Mouse (Mus musculus): Measurements from ENCODE around the gene Vps36. TPM values are rescaled to one million over a fixed set of nuclear protein-coding genes. Genes with fewer than 3 reads are reported as not detected.

Gene Vps36
- polyA plus RNA-seq, 1 experiment from 2014 or later: 29.4 TPM

GRCm38 (mm10) chr8:22249080-22249479 lies 56.5 kb downstream of the Vps36 start:
- H3K4me2 ChIP-seq (replicated peaks; ENCODE audit: low read depth): no peak overlapping the region
- H3K27me3 ChIP-seq (ENCODE audit: control insufficient read depth, insufficient read depth, low read length): no peaks in the 10 kb centered on the region
- no peak overlapping the region for H3K27ac ChIP-seq (replicated peaks)
- H3K9me3 ChIP-seq (ENCODE audit: control insufficient read depth, low read length): no peaks in the 10 kb centered on the region
- no peak for DNase-seq (ENCODE audit: low spot score)
- H3K36me3 ChIP-seq (ENCODE audit: control insufficient read depth, insufficient read depth, low read length): no peaks in the 10 kb centered on the region
- TF ChIP-seq CTCF (IDR thresholded peaks at IDR 0.05; ENCODE audit: low read depth): no peak
- no peak for TF ChIP-seq EP300 (optimal IDR thresholded peaks at IDR 0.05)
- no peak overlapping the region for H3K4me3 ChIP-seq (ENCODE audit: low read depth, low read length)
- no peaks in the 10 kb centered on the region for H3K4me1 ChIP-seq (replicated peaks; ENCODE audit: control insufficient read depth, insufficient read depth)
- 67% methylated on average over 9 of the region's 9 CpGs for WGBS
- ATAC-seq (ENCODE audit: low FRiP score, low TSS enrichment): no peak
- H3K9ac ChIP-seq (ENCODE audit: low read length): no peak overlapping the region

DNA sequence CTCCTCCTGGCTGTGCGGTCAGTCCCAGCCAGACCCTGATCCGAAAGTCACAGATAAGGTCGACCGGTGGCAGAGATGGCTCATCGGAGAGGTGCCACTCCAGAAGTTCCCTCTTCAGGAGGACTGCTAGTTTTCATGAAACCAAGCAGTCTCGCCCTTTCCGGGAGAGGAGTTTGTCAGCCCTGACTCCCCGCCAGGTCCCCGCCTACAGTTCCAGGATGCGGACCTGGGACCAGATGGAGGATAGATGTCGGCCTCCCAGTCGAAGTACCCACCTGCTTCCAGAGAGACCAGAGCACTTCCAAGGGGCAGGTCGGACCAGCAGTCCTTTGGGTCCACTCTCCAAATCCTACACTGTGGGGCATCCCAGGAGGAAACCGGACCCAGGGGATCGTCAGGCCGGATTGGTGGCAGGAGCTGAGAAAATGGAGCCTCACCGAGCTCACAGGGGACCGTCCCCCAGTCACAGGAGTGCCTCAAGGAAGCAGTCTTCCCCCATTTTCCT lies 66.4 kb downstream of the Vps36 start:
- Histone ChIP-seq H3K4me1 (replicated peaks; ENCODE audit: control insufficient read depth, insufficient read depth) (no peaks in the 10 kb centered on the region), H3K9me3 (ENCODE audit: control insufficient read depth, low read length) (no peaks in the 10 kb centered on the region), H3K9ac (ENCODE audit: low read length) (no peak overlapping the region), H3K4me3 (ENCODE audit: low read depth, low read length) (no peak overlapping the region), H3K27ac (replicated peaks) (no peak overlapping the region), H3K36me3 (ENCODE audit: control insufficient read depth, insufficient read depth, low read length) (no peaks in the 10 kb centered on the region), H3K27me3 (ENCODE audit: control insufficient read depth, insufficient read depth, low read length) (no peaks in the 10 kb centered on the region), H3K4me2 (replicated peaks; ENCODE audit: low read depth) (no peak overlapping the region)
- 80% methylated on average over 18 of the region's 18 CpGs for WGBS
- ATAC-seq (ENCODE audit: low FRiP score, low TSS enrichment): no peak
- no peak for TF ChIP-seq CTCF (IDR thresholded peaks at IDR 0.05; ENCODE audit: low read depth)
- no peak for DNase-seq (ENCODE audit: low spot score)

GRCm38 (mm10) chr8:22259531-22259930 lies 66.9 kb downstream of the Vps36 start:
- WGBS: 81% methylated on average over 12 of the region's 12 CpGs

GRCm38 (mm10) chr8:22260091-22260722 lies 67.6 kb downstream of the Vps36 start:
- Histone ChIP-seq H3K36me3 (ENCODE audit: control insufficient read depth, insufficient read depth, low read length) (no peaks in the 10 kb centered on the region), H3K9me3 (ENCODE audit: control insufficient read depth, low read length) (no peaks in the 10 kb centered on the region), H3K4me3 (ENCODE audit: low read depth, low read length) (no peak overlapping the region), H3K4me1 (replicated peaks; ENCODE audit: control insufficient read depth, insufficient read depth) (no peaks in the 10 kb centered on the region), H3K4me2 (replicated peaks; ENCODE audit: low read depth) (no peak overlapping the region), H3K27me3 (ENCODE audit: control insufficient read depth, insufficient read depth, low read length) (no peaks in the 10 kb centered on the region), H3K27ac (replicated peaks) (no peak overlapping the region), H3K9ac (ENCODE audit: low read length) (no peak overlapping the region)
- ATAC-seq (ENCODE audit: low FRiP score, low TSS enrichment): peak; percentile 30
- TF ChIP-seq CTCF (IDR thresholded peaks at IDR 0.05; ENCODE audit: low read depth) (no peak), EP300 (optimal IDR thresholded peaks at IDR 0.05) (no peak)
- WGBS: 18% methylated on average over 9 of the region's 9 CpGs
- DNase-seq (ENCODE audit: low spot score): no peak

More at GRCm38 (mm10) chr8:22259531-22259930, 66.9 kb downstream of the Vps36 start:
- H3K9me3 ChIP-seq (ENCODE audit: control insufficient read depth, low read length): no peaks in the 10 kb centered on the region
- H3K9ac ChIP-seq (ENCODE audit: low read length): no peak overlapping the region
- H3K4me3 ChIP-seq (ENCODE audit: low read depth, low read length): no peak overlapping the region
- no peaks in the 10 kb centered on the region for H3K36me3 ChIP-seq (ENCODE audit: control insufficient read depth, insufficient read depth, low read length)
- ATAC-seq (ENCODE audit: low FRiP score, low TSS enrichment) (no peak), DNase-seq (ENCODE audit: low spot score) (no peak)
- H3K27me3 ChIP-seq (ENCODE audit: control insufficient read depth, insufficient read depth, low read length): no peaks in the 10 kb centered on the region
- no peak overlapping the region for H3K4me2 ChIP-seq (replicated peaks; ENCODE audit: low read depth)
- no peaks in the 10 kb centered on the region for H3K4me1 ChIP-seq (replicated peaks; ENCODE audit: control insufficient read depth, insufficient read depth)
- H3K27ac ChIP-seq (replicated peaks): no peak overlapping the region
- TF ChIP-seq CTCF (IDR thresholded peaks at IDR 0.05; ENCODE audit: low read depth) (no peak), EP300 (optimal IDR thresholded peaks at IDR 0.05) (no peak)

DNA sequence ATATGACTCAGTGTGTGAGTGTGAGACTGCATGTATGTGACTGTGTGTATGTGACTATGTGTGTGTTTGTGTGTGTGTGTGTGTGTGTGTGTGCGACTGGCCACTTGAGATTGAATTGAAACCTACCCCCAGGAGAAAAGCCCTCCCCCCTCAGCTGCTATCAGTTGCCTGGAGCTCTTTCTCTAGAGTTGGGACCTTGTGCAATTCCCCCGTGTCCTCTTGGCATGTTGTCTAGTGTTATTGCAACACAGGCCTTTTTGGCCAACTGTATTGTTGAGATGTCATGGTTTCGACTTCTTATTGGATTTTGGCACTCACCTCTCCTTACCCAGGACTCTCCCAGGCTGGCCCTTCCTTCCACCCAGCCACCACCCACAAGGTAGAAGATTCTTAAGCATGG lies 69.7 kb downstream of the Vps36 start:
- 84% methylated on average over 3 of the region's 3 CpGs for WGBS
- Histone ChIP-seq H3K4me3 (ENCODE audit: low read depth, low read length) (no peak overlapping the region), H3K4me1 (replicated peaks; ENCODE audit: control insufficient read depth, insufficient read depth) (no peaks in the 10 kb centered on the region), H3K36me3 (ENCODE audit: control insufficient read depth, insufficient read depth, low read length) (no peaks in the 10 kb centered on the region), H3K9me3 (ENCODE audit: control insufficient read depth, low read length) (no peaks in the 10 kb centered on the region), H3K4me2 (replicated peaks; ENCODE audit: low read depth) (no peak overlapping the region), H3K27me3 (ENCODE audit: control insufficient read depth, insufficient read depth, low read length) (no peaks in the 10 kb centered on the region), H3K9ac (ENCODE audit: low read length) (no peak overlapping the region), H3K27ac (replicated peaks) (no peak overlapping the region)
- DNase-seq (ENCODE audit: low spot score): no peak
- no peak for TF ChIP-seq CTCF (IDR thresholded peaks at IDR 0.05; ENCODE audit: low read depth)
- TF ChIP-seq EP300 (optimal IDR thresholded peaks at IDR 0.05): no peak
- ATAC-seq (ENCODE audit: low FRiP score, low TSS enrichment): no peak

DNA sequence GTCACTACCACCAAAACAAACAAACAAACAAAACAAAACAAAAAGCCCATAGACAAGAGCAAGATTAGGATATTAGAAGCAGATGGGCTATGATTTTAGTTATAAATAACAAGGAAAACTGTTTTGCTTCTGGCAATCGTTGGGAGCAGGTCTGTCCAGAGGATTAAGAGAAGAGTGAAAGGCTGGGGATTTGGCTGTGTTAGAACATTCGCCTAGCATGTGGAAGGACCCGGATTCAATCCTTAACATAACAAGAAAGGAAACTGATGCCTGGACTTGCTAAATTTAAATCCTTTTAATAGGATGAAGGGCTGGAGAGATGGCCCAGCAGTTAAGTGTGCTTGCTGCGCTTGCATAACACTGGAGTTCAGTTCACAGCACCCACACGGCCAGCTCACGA lies 71.7 kb downstream of the Vps36 start:
- 75% methylated on average over 6 of the region's 6 CpGs for WGBS
- no peak for DNase-seq (ENCODE audit: low spot score)
- H3K4me2 ChIP-seq (replicated peaks; ENCODE audit: low read depth): no peak overlapping the region
- no peaks in the 10 kb centered on the region for H3K9me3 ChIP-seq (ENCODE audit: control insufficient read depth, low read length)
- no peak overlapping the region for H3K4me3 ChIP-seq (ENCODE audit: low read depth, low read length)
- H3K36me3 ChIP-seq (ENCODE audit: control insufficient read depth, insufficient read depth, low read length): no peaks in the 10 kb centered on the region
- no peaks in the 10 kb centered on the region for H3K27me3 ChIP-seq (ENCODE audit: control insufficient read depth, insufficient read depth, low read length)
- no peak overlapping the region for H3K9ac ChIP-seq (ENCODE audit: low read length)
- H3K27ac ChIP-seq (replicated peaks): no peak overlapping the region
- no peak for ATAC-seq (ENCODE audit: low FRiP score, low TSS enrichment)
- no peak for TF ChIP-seq CTCF (IDR thresholded peaks at IDR 0.05; ENCODE audit: low read depth)
- no peak for TF ChIP-seq EP300 (optimal IDR thresholded peaks at IDR 0.05)
- H3K4me1 ChIP-seq (replicated peaks; ENCODE audit: control insufficient read depth, insufficient read depth): no peaks in the 10 kb centered on the region

Measured in stomach, postnatal 0 days (tissue).